Mouse (Mus musculus): Measurements from ENCODE around the gene Ppef1. TPM values are rescaled to one million over a fixed set of nuclear protein-coding genes. Genes with fewer than 3 reads are reported as not detected.

The Ppef1 gene
- total and polyA plus RNA-seq, 2 experiments from 2014 or later: not detected

- no peak overlapping the region for H3K4me2 ChIP-seq (ENCODE audit: low read depth, low read length)
- H3K9me3 ChIP-seq (replicated peaks; ENCODE audit: control insufficient read depth, low read length): no peaks in the 10 kb centered on the region
- ATAC-seq (ENCODE audit: insufficient read depth, low read depth) (no peak), DNase-seq (ENCODE audit: low spot score) (no peak)
- no peak overlapping the region for H3K9ac ChIP-seq (replicated peaks; ENCODE audit: low read depth, low read length)
- no peaks in the 10 kb centered on the region for H3K27me3 ChIP-seq (ENCODE audit: control insufficient read depth, insufficient read depth, low read length)
- H3K36me3 ChIP-seq (replicated peaks; ENCODE audit: control insufficient read depth, insufficient read depth, low read length): no peaks in the 10 kb centered on the region; the same call in 1 of the 2 replicates
- TF ChIP-seq EP300 (IDR thresholded peaks at IDR 0.05; ENCODE audit: low read depth) (no peak), CTCF (IDR thresholded peaks at IDR 0.05; ENCODE audit: low read depth) (no peak)
- no peak overlapping the region for H3K4me3 ChIP-seq (ENCODE audit: low read depth, low read length)
- H3K4me1 ChIP-seq (ENCODE audit: control insufficient read depth, insufficient read depth): no peaks in the 10 kb centered on the region; the same call in 1 of the 2 replicates
- H3K27ac ChIP-seq (ENCODE audit: low read depth): 0 out of 2 replicates have a peak overlapping the region, but pooled peaks have one; percentile 46
- WGBS: 76% methylated on average over 4 of the region's 4 CpGs
Observed at GRCm38 (mm10) chrX:160584148-160584838, 151.3 kb downstream of the Ppef1 start.

GRCm38 (mm10) chrX:160583589-160583988 lies 152.0 kb downstream of the Ppef1 start:
- TF ChIP-seq EP300 (IDR thresholded peaks at IDR 0.05; ENCODE audit: low read depth) (no peak), CTCF (IDR thresholded peaks at IDR 0.05; ENCODE audit: low read depth) (peak; percentile 47)
- Histone ChIP-seq H3K36me3 (replicated peaks; ENCODE audit: control insufficient read depth, insufficient read depth, low read length) (peaks cover 3% of the 10 kb centered on the region), H3K27ac (ENCODE audit: low read depth) (no peak overlapping the region), H3K4me1 (ENCODE audit: control insufficient read depth, insufficient read depth) (no peaks in the 10 kb centered on the region; the same call in 1 of the 2 replicates), H3K27me3 (ENCODE audit: control insufficient read depth, insufficient read depth, low read length) (no peaks in the 10 kb centered on the region), H3K4me3 (ENCODE audit: low read depth, low read length) (no peak overlapping the region), H3K9ac (replicated peaks; ENCODE audit: low read depth, low read length) (no peak overlapping the region), H3K9me3 (replicated peaks; ENCODE audit: control insufficient read depth, low read length) (no peaks in the 10 kb centered on the region), H3K4me2 (ENCODE audit: low read depth, low read length) (no peak overlapping the region)
- DNase-seq (ENCODE audit: low spot score): no peak
- 52% methylated on average over 5 of the region's 5 CpGs for WGBS
- peak; percentile 51; the same call in 1 of the 2 replicates for ATAC-seq (ENCODE audit: insufficient read depth, low read depth)

Other genes starting within 250 kb of the Ppef1 start
- 53.5 and 57.3 TPM in 2 replicates for gene Phka2, start 233.6 kb downstream of the Ppef1 start, total RNA-seq (2014; rRNA removed; ENCODE audit: low replicate concordance)
- gene Phka2, start 233.6 kb downstream of the Ppef1 start, polyA plus RNA-seq (2015; fragmentation: Nextera tagmentation; extraction: Ambion mirVana): 14.7 and 15.5 TPM in 2 replicates
- gene Rs1, start 32.2 kb upstream of the Ppef1 start, total RNA-seq (2014; rRNA removed; ENCODE audit: low replicate concordance): 0.19 TPM in 1 of 2 replicates, not detected in the other
- 0.05 TPM in 1 of 2 replicates, not detected in the other for gene Rs1, start 32.2 kb upstream of the Ppef1 start, polyA plus RNA-seq (2015; fragmentation: Nextera tagmentation; extraction: Ambion mirVana)
- gene Gja6, start 171.3 kb upstream of the Ppef1 start, total RNA-seq (2014; rRNA removed; ENCODE audit: low replicate concordance): 0.73 and 1.5 TPM in 2 replicates
- 0.07 TPM in 1 of 2 replicates, not detected in the other for gene Gja6, start 171.3 kb upstream of the Ppef1 start, polyA plus RNA-seq (2015; fragmentation: Nextera tagmentation; extraction: Ambion mirVana)